Mouse (Mus musculus) hindbrain, embryonic 11.5 days (tissue): ENCODE results near the gene Urgcp. TPM values are rescaled to one million over a fixed set of nuclear protein-coding genes. Genes with fewer than 3 reads are reported as not detected.

Source experiments
- ATAC-seq: fragments of 200-750 bp; cut with Nextera tagmentation; 2 replicates; pipeline ENCODE4 v1.8.0; 2017; ENCODE audit warnings: mild to moderate bottlenecking, moderate TSS enrichment, moderate library complexity; ENCODE audit not compliant: low FRiP score
- DNase-seq: peaks from one replicate; pipeline ENCODE4 v3.0.0-alpha.2; 2015; ENCODE audit warnings: low spot score
- H3K27ac ChIP-seq: fragments of 300-500 bp; sonication (generic); 2 replicates; pipeline ENCODE4 v1.5.1; 2014; ENCODE audit warnings: mild to moderate bottlenecking, low read depth, low read length
- H3K27me3 ChIP-seq: fragments of 300-500 bp; sonication (generic); 2 replicates; pipeline ENCODE4 v1.6.1; 2014; ENCODE audit warnings: mild to moderate bottlenecking, low read length, moderate library complexity, mixed read lengths; ENCODE audit not compliant: control insufficient read depth, insufficient read depth
- H3K36me3 ChIP-seq: fragments of 300-500 bp; sonication (generic); 2 replicates; pipeline ENCODE4 v1.6.1; 2014; ENCODE audit warnings: mild to moderate bottlenecking, low read length, moderate library complexity, mixed read lengths; ENCODE audit not compliant: control insufficient read depth, insufficient read depth
- H3K4me1 ChIP-seq: fragments of 300-500 bp; sonication (generic); replicated peaks from 2 replicates; pipeline ENCODE4 v1.6.1; 2014; ENCODE audit warnings: low read length, mixed read lengths; ENCODE audit not compliant: control insufficient read depth, insufficient read depth
- H3K4me2 ChIP-seq: fragments of 300-500 bp; sonication (generic); replicated peaks from 2 replicates; pipeline ENCODE4 v1.6.1; 2014; ENCODE audit warnings: mild to moderate bottlenecking, low read depth, low read length
- H3K4me3 ChIP-seq: fragments of 300-500 bp; sonication (generic); 2 replicates; pipeline ENCODE4 v1.5.1; 2014; ENCODE audit warnings: low read depth, low read length
- H3K9ac ChIP-seq: fragments of 300-500 bp; sonication (generic); 2 replicates; pipeline ENCODE4 v1.6.1; 2014; ENCODE audit warnings: low read depth, low read length
- H3K9me3 ChIP-seq: fragments of 300-500 bp; sonication (generic); 2 replicates; pipeline ENCODE4 v1.6.1; 2016; ENCODE audit warnings: low read length; ENCODE audit not compliant: control insufficient read depth
- WGBS: fragments of 180-500 bp; shearing (Covaris S2); extraction: QIAGEN DNeasy Blood & Tissue Kit; methylation state at CpG from one replicate; pipeline ENCODE4 v1.1.7; 2014; 5-methylcytosine and 5-hydroxymethylcytosine counted together
- polyA plus RNA-seq: library from polyadenylated mRNA; unstranded; fragments of >200 nt; fragmentation: Nextera tagmentation; extraction: Ambion mirVana; gene quantifications from 2 replicates; pipeline ENCODE4 v1.2.1, GENCODE M21; 2014

The Urgcp gene
- polyA plus RNA-seq, 1 experiment from 2014 or later, result 8.4 TPM

GRCm38 (mm10) chr11:5700808-5701207 lies 61.4 kb downstream of the Urgcp start:
- ATAC-seq (no peak), DNase-seq (no peak)
- H3K4me2 ChIP-seq, result no peak overlapping the region
- no peaks in the 10 kb centered on the region for H3K4me1 ChIP-seq
- no peaks in the 10 kb centered on the region for H3K27me3 ChIP-seq
- H3K27ac ChIP-seq, result no peak overlapping the region
- H3K36me3 ChIP-seq, result no peaks in the 10 kb centered on the region
- H3K9ac ChIP-seq, result no peak overlapping the region
- H3K9me3 ChIP-seq, result no peaks in the 10 kb centered on the region
- WGBS, result 89% methylated on average over 7 of the region's 7 CpGs
- H3K4me3 ChIP-seq, result no peak overlapping the region

- ATAC-seq (no peak), DNase-seq (peak; percentile 66)
Observed at GRCm38 (mm10) chr11:5691775-5692174, 70.4 kb downstream of the Urgcp start.

GRCm38 (mm10) chr11:5684283-5684682 lies 77.9 kb downstream of the Urgcp start:
- no peak for DNase-seq
- Histone ChIP-seq H3K4me1 (no peaks in the 10 kb centered on the region), H3K9me3 (no peaks in the 10 kb centered on the region), H3K9ac (no peak overlapping the region), H3K4me3 (no peak overlapping the region), H3K36me3 (no peaks in the 10 kb centered on the region), H3K27me3 (no peaks in the 10 kb centered on the region), H3K4me2 (no peak overlapping the region), H3K27ac (no peak overlapping the region)
- ATAC-seq, result no peak
- 26% methylated on average over 7 of the region's 7 CpGs for WGBS

More at GRCm38 (mm10) chr11:5691775-5692174, 70.4 kb downstream of the Urgcp start:
- H3K27ac ChIP-seq, result no peak overlapping the region
- H3K9me3 ChIP-seq, result no peaks in the 10 kb centered on the region
- H3K27me3 ChIP-seq, result no peaks in the 10 kb centered on the region
- no peaks in the 10 kb centered on the region for H3K36me3 ChIP-seq
- no peak overlapping the region for H3K4me2 ChIP-seq
- H3K4me3 ChIP-seq, result no peak overlapping the region
- no peak overlapping the region for H3K9ac ChIP-seq
- WGBS, result 30% methylated on average over 7 of the region's 7 CpGs
- H3K4me1 ChIP-seq, result no peaks in the 10 kb centered on the region

DNA sequence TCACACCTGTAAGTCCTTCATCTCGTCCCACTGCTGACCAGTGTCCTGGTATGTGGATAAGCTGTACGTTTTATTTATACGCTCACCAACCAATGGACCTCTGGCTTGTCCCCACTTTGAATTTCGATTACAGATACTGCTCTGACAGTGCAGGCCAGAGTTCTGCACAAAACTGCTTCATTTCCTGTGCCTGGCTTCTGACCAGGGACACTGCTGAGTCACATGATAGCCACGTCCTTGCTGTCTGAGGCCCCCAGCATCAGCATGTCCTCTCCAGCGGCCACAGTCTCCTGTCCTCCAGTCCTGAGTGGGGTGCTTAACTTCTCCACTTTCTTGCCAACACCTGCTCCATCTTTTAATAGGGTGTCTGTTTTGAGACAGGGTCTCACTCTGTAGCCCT lies 79.6 kb downstream of the Urgcp start:
- ATAC-seq (no peak), DNase-seq (no peak)
- H3K27ac ChIP-seq, result no peak overlapping the region
- no peak overlapping the region for H3K9ac ChIP-seq
- no peaks in the 10 kb centered on the region for H3K9me3 ChIP-seq
- no peak overlapping the region for H3K4me2 ChIP-seq
- no peak overlapping the region for H3K4me3 ChIP-seq
- H3K4me1 ChIP-seq, result no peaks in the 10 kb centered on the region
- no peaks in the 10 kb centered on the region for H3K27me3 ChIP-seq
- H3K36me3 ChIP-seq, result no peaks in the 10 kb centered on the region
- WGBS, result 73% methylated on average over 6 of the region's 6 CpGs

Other genes starting within 250 kb of the Urgcp start
- 144 and 158 TPM in 2 replicates for gene Xbp1, start 241.7 kb downstream of the Urgcp start, polyA plus RNA-seq
- 21.3 and 26.6 TPM in 2 replicates for gene Ccdc117, start 220.2 kb downstream of the Urgcp start, polyA plus RNA-seq
- gene Ankrd36, start 192.7 kb downstream of the Urgcp start, polyA plus RNA-seq, result not detected in 2 replicates
- 164 and 170 TPM in 2 replicates for gene Mrps24, start 46.7 kb downstream of the Urgcp start, polyA plus RNA-seq
- gene Dbnl, start 26.1 kb upstream of the Urgcp start, polyA plus RNA-seq, result 141 and 144 TPM in 2 replicates
- gene Pgam2, start 41.4 kb upstream of the Urgcp start, polyA plus RNA-seq, result 7.9 and 8.5 TPM in 2 replicates
- 5.6 and 6.9 TPM in 2 replicates for gene Polm, start 75.6 kb upstream of the Urgcp start, polyA plus RNA-seq
- 19.0 and 20.4 TPM in 2 replicates for gene Aebp1, start 99.6 kb upstream of the Urgcp start, polyA plus RNA-seq
- 78.4 and 86.3 TPM in 2 replicates for gene Pold2, start 115.9 kb upstream of the Urgcp start, polyA plus RNA-seq
- gene Myl7, start 136.4 kb upstream of the Urgcp start, polyA plus RNA-seq, result 0.31 and 2.4 TPM in 2 replicates
- 2.9 and 3.0 TPM in 2 replicates for gene Gck, start 187.7 kb upstream of the Urgcp start, polyA plus RNA-seq
- gene Ykt6, start 193.3 kb upstream of the Urgcp start, polyA plus RNA-seq, result 30.2 and 31.9 TPM in 2 replicates